Mouse (Mus musculus) forebrain, postnatal 0 days (tissue): ENCODE measurements around the gene Xbp1. TPM values are rescaled to one million over a fixed set of nuclear protein-coding genes. Genes with fewer than 3 reads are reported as not detected.
"Not testable (repeated sequence)": the region's sequence is repeated elsewhere in the genome, so short reads cannot be mapped to it uniquely, and the experiment has no call there.

Experiments used
- ATAC-seq: fragments of 200-750 bp; cut with Nextera tagmentation; 2 replicates; pipeline ENCODE4 v1.8.0; 2017; ENCODE audit warnings: mild to moderate bottlenecking, moderate library complexity
- DNase-seq: peaks from one replicate; pipeline ENCODE4 v3.0.0-alpha.2; 2015
- H3K27ac ChIP-seq: fragments of 300-500 bp; sonication (generic); 2 replicates; pipeline ENCODE4 v1.5.1; 2014; ENCODE audit warnings: low read depth, mild to moderate bottlenecking, antibody characterized with exemption, low read length, moderate library complexity, mixed read lengths
- H3K27me3 ChIP-seq: fragments of 300-500 bp; sonication (generic); 2 replicates; pipeline ENCODE4 v1.6.1; 2014; ENCODE audit warnings: mild to moderate bottlenecking, low read length, mixed read lengths; ENCODE audit not compliant: insufficient read depth
- H3K36me3 ChIP-seq: fragments of 300-500 bp; sonication (generic); 2 replicates; pipeline ENCODE4 v1.6.1; 2014; ENCODE audit warnings: mild to moderate bottlenecking, moderate library complexity; ENCODE audit not compliant: insufficient read depth
- H3K4me1 ChIP-seq: fragments of 300-500 bp; sonication (generic); 2 replicates; pipeline ENCODE4 v1.6.1; 2014; ENCODE audit warnings: antibody characterized with exemption; ENCODE audit not compliant: insufficient read depth
- H3K4me2 ChIP-seq: fragments of 300-500 bp; sonication (generic); 2 replicates; pipeline ENCODE4 v1.6.1; 2014; ENCODE audit warnings: low read depth, mild to moderate bottlenecking, moderate library complexity
- H3K4me3 ChIP-seq: fragments of 300-500 bp; sonication (generic); 2 replicates; pipeline ENCODE4 v1.5.1; 2014; ENCODE audit warnings: low read depth, low read length, mixed read lengths
- H3K9ac ChIP-seq: fragments of 300-500 bp; sonication (generic); 2 replicates; pipeline ENCODE4 v1.6.1; 2014; ENCODE audit warnings: mild to moderate bottlenecking
- H3K9me3 ChIP-seq: fragments of 300-500 bp; sonication (generic); 2 replicates; pipeline ENCODE4 v1.6.1; 2016; ENCODE audit warnings: low read length
- CTCF ChIP-seq: sonication (generic); IDR thresholded peaks from 2 replicates; pipeline ENCODE4 v1.5.1; 2016; ENCODE audit warnings: antibody characterized with exemption, control low read depth, low read depth
- WGBS: fragments of 180-500 bp; shearing (Covaris S2); extraction: QIAGEN DNeasy Blood & Tissue Kit; methylation state at CpG from one replicate; pipeline ENCODE4 v1.1.7; 2014; 5-methylcytosine and 5-hydroxymethylcytosine counted together
- polyA plus RNA-seq: library from polyadenylated mRNA; unstranded; fragments of >200 nt; fragmentation: Nextera tagmentation; extraction: Ambion mirVana; gene quantifications from 2 replicates; pipeline ENCODE4 v1.2.1, GENCODE M21; 2015
- total RNA-seq: library from RNA; depleted of rRNA; stranded (reverse); fragments of >200 nt; gene quantifications from 2 replicates; pipeline ENCODE4 v1.2.3, GENCODE M21; 2014

The Xbp1 gene
- total and polyA plus RNA-seq, 2 experiments from 2014 or later, result 100 to 120 TPM

DNA sequence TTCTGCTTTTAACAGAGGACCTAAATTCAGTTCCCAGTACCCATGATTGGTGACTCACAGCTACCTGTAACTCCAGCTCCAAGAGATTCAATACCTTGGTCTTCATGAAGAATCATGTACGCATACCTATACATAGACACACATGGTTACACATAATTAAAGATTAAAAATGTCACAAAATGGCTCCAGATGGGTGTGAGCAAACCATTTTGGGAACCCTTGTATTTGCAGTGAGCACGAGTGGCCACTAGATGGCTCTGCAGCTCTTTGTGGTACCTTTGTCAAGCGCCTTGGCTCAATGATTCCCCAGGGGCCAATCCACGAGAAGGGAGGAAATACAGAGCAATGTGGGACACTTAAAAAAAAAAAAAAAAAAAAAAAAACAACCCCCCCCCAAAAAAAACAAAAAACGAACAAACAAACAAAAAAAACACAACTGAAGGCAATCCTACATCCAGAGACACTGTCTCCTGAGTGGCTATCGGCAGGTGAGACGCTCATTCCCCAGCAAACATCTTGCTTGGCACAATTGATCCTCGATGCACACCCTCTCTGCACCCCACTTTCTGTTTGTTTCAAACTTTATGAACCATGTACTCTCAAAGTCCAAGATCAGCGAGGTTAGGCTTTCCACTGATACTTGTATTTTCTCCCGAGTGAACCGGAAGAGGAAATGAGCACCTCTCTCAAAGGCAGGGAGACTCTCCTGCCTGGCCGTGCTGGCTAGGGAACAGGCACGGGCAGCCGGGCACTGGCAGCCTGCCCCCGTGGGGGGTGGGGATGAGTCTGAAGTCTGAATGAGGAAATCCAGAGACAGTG is 35.1 kb upstream of the Xbp1 start:
- Histone ChIP-seq H3K36me3 (no peaks in the 10 kb centered on the region), H3K27ac (no peak overlapping the region), H3K9ac (peak overlapping the region; percentile 41), H3K27me3 (no peaks in the 10 kb centered on the region), H3K4me1 (0 out of 2 replicates have a peak, but pooled peaks cover 5% of the 10 kb centered on the region), H3K4me2 (peak overlapping the region; percentile 55), H3K9me3 (no peaks in the 10 kb centered on the region), H3K4me3 (peak overlapping the region; percentile 33)
- DNase-seq (peak; percentile 93), ATAC-seq (peak; percentile 86)
- TF ChIP-seq CTCF, result peak; percentile 90
- WGBS, result 18% methylated on average over 15 of the region's 15 CpGs

DNA sequence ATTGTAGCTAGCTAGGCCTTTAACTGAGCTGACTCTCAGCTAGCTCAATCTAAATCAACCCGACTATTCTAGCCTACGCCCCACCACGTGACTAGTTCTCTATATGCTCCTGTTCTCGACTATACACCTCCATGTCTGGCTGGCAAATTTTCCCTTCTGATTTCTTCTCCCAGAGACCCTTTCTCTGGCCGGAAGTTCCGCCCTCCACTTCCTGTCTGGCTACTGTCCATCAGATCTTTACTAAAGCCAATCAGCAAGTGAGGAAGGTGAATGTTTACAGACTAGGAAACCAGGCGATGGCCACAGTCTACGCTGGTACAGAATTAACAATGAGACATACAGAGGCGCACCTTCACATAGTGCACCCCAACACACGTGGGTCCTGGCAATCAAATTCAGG is 31.0 kb upstream of the Xbp1 start:
- WGBS, result 87% methylated on average over 10 of the region's 10 CpGs
- H3K4me1 ChIP-seq, H3K27me3 ChIP-seq, H3K27ac ChIP-seq, ATAC-seq, H3K4me2 ChIP-seq, H3K9me3 ChIP-seq, H3K36me3 ChIP-seq, DNase-seq, H3K4me3 ChIP-seq, H3K9ac ChIP-seq: not testable (repeated sequence)

DNA sequence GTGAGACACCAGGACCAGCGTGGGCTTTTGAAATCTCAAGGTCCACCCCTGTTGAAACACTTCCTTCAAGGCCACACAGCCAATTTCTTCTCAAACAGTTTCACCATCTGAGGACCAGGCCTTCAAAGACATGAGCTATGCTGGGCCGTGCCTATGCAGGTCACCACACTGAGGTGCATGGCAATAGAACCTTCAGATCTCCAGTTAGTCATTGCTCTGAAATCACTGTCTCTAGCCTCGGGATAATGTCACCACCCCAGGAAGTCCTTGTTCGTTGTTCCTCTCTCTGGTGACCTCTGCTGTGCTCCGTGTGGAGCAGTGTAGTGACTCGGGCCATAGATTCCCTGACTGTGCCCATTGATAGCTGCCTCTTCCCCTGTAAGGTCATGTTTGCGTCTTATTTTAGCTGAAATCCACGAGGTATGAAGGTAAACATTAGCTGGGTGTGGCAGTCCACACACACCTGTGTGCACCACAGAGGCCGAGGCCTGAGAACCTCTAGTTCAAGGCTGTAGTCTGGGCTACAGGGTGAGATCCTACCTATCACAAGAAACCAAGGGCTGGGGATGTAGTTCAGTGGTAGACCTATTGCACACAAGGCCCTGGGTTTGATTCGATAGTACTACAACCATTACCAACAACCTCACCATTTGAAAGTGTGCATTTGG is 29.3 kb upstream of the Xbp1 start:
- no peaks in the 10 kb centered on the region for H3K9me3 ChIP-seq
- ATAC-seq, result no peak
- no peaks in the 10 kb centered on the region for H3K4me1 ChIP-seq
- H3K9ac ChIP-seq, result no peak overlapping the region
- TF ChIP-seq CTCF, result no peak
- no peaks in the 10 kb centered on the region for H3K27me3 ChIP-seq
- WGBS, result 83% methylated on average over 10 of the region's 10 CpGs
- no peak overlapping the region for H3K4me3 ChIP-seq
- DNase-seq, result no peak
- H3K4me2 ChIP-seq, result no peak overlapping the region
- no peak overlapping the region for H3K27ac ChIP-seq
- H3K36me3 ChIP-seq, result no peaks in the 10 kb centered on the region

DNA sequence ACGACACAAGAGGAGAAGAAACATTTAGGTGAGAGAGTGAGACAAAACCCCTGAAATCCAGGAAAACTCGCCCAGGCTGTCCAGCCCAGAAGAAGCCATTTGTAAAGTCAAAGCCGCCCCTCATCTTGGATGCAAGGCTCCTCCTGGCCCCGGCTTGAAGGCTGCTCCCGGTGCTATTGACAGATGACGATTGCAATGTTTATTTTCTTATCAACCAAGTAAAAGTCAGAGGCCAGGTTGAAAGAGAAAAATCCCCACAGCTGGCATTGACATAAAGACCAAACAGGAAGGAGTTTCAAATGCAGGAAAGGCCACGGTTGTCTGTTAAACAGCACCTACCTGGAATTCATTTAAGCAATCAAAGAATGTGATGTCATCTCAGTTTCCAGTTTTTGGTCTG is 28.5 kb upstream of the Xbp1 start:
- H3K27me3 ChIP-seq, result no peaks in the 10 kb centered on the region

GRCm38 (mm10) chr11:5493869-5494268 is 26.6 kb upstream of the Xbp1 start:
- Histone ChIP-seq H3K27ac (no peak overlapping the region), H3K4me2 (no peak overlapping the region), H3K9me3 (no peaks in the 10 kb centered on the region), H3K4me3 (no peak overlapping the region), H3K36me3 (no peaks in the 10 kb centered on the region), H3K9ac (no peak overlapping the region), H3K27me3 (no peaks in the 10 kb centered on the region), H3K4me1 (no peaks in the 10 kb centered on the region)
- ATAC-seq (no peak), DNase-seq (no peak)
- TF ChIP-seq CTCF, result no peak
- 86% methylated on average over 2 of the region's 2 CpGs for WGBS

More for the DNA sequence above, 28.5 kb upstream of the Xbp1 start:
- Histone ChIP-seq H3K4me2 (no peak overlapping the region), H3K9me3 (no peaks in the 10 kb centered on the region), H3K36me3 (no peaks in the 10 kb centered on the region), H3K4me1 (no peaks in the 10 kb centered on the region), H3K27ac (no peak overlapping the region), H3K4me3 (no peak overlapping the region), H3K9ac (no peak overlapping the region)
- DNase-seq (no peak), ATAC-seq (no peak)
- WGBS, result 77% methylated on average over 7 of the region's 7 CpGs
- TF ChIP-seq CTCF, result no peak

DNA sequence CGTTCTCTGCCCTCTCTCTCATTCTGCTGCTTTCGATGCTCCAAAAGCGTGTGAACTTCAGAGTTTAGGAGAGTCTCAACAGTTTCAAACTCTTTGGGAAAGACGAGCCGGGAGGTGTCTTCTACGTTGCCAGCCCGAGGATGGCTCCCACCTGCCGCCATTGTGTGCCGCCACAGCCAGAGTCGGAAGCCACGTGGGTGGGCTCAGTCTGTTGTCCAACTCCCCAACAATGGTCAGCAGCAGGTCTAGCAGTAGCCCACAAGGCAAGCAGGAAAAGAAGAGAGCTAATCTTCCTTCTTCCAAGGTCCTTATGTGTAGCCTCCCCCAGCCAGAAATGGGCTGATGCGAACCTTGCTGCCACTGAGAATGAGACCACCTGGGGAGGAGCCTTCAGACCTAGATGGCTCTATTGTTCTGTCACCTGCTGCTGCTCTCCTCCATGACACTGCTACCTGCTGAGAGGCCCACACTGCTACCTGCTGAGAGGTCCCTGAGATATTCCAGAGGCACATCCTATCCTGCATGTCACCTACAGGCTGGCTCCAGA is 25.1 kb upstream of the Xbp1 start:
- H3K9ac ChIP-seq, result no peak overlapping the region
- DNase-seq (no peak), ATAC-seq (no peak)
- 56% methylated on average over 12 of the region's 12 CpGs for WGBS
- no peak overlapping the region for H3K4me2 ChIP-seq
- H3K9me3 ChIP-seq, result no peaks in the 10 kb centered on the region
- H3K4me3 ChIP-seq, result no peak overlapping the region
- no peak for TF ChIP-seq CTCF
- no peaks in the 10 kb centered on the region for H3K4me1 ChIP-seq
- H3K36me3 ChIP-seq, result no peaks in the 10 kb centered on the region
- no peaks in the 10 kb centered on the region for H3K27me3 ChIP-seq
- H3K27ac ChIP-seq, result no peak overlapping the region

- TF ChIP-seq CTCF, result no peak
- Histone ChIP-seq H3K4me3 (no peak overlapping the region), H3K36me3 (no peaks in the 10 kb centered on the region), H3K27ac (no peak overlapping the region), H3K9me3 (no peaks in the 10 kb centered on the region), H3K27me3 (no peaks in the 10 kb centered on the region), H3K4me1 (no peaks in the 10 kb centered on the region), H3K9ac (no peak overlapping the region), H3K4me2 (no peak overlapping the region)
- no peak for ATAC-seq
- no peak for DNase-seq
- 80% methylated on average over 5 of the region's 5 CpGs for WGBS
Observed at GRCm38 (mm10) chr11:5495906-5496305, 24.6 kb upstream of the Xbp1 start.
